Mouse (Mus musculus) heart, adult 18-20 months (tissue): ENCODE data around the gene Sumo1. TPM values are rescaled to one million over a fixed set of nuclear protein-coding genes. Genes with fewer than 3 reads are reported as not detected.
A peak's percentile ranks its signal among the peaks of the same experiment; 100 is the strongest.

ENCODE experiments used
- DNase-seq, 2 experiments: peaks; one replicate each; pipeline ENCODE4 v3.0.0; 2021 to 2022; ENCODE audit warnings: mixed read lengths in 1 of 2
- total RNA-seq, 2 experiments: library from RNA; stranded (reverse); gene quantifications; 2 replicates each; pipeline ENCODE4 v1.2.3; 2021

The Sumo1 gene
- total RNA-seq, 2 experiments from 2014 or later: 57.6 to 67.6 TPM

- DNase-seq: peak; percentile 27 to 29
These were observed 120.4 kb downstream of the Sumo1 start for GRCm38 (mm10) chr1:59550227-59550626.

GRCm38 (mm10) chr1:59549036-59549675, 121.5 kb downstream of the Sumo1 start:
- no peak for DNase-seq

- DNase-seq: no peak
These were observed 122.1 kb downstream of the Sumo1 start for GRCm38 (mm10) chr1:59548486-59548885.

GRCm38 (mm10) chr1:59543911-59544310, 126.7 kb downstream of the Sumo1 start:
- DNase-seq: no peak

- no peak for DNase-seq
These were observed 128.4 kb downstream of the Sumo1 start for GRCm38 (mm10) chr1:59542231-59542630.

- no peak for DNase-seq
These were observed 129.2 kb downstream of the Sumo1 start for GRCm38 (mm10) chr1:59541271-59542020.

GRCm38 (mm10) chr1:59540537-59541148, 130.0 kb downstream of the Sumo1 start:
- DNase-seq: no peak

- DNase-seq: no peak
These were observed 132.3 kb downstream of the Sumo1 start for GRCm38 (mm10) chr1:59538381-59538780.

Other genes with a start within 250 kb of the Sumo1 start
- 1 to 10 TPM; 5.3 to 6.2 TPM for gene Fzd7, start 188.4 kb downstream of the Sumo1 start, total RNA-seq
- under 1 TPM in 1 of 2 experiments, not detected in 1; 0.85 TPM for gene Gm973, start 154.6 kb downstream of the Sumo1 start, total RNA-seq
- 10 to 100 TPM; 30.1 to 33.1 TPM for gene Nop58, start 14.1 kb upstream of the Sumo1 start, total RNA-seq
- gene Bmpr2, start 92.6 kb upstream of the Sumo1 start, total RNA-seq: 10 to 100 TPM; 39.7 to 44.5 TPM
- 10 to 100 TPM; 24.1 to 37.5 TPM for gene Fam117b, start 242.2 kb upstream of the Sumo1 start, total RNA-seq